Comparison of ENCODE assay signal across 13 mouse cellular contexts in genomic region chr10:108036486-108037109, GRCm38 (mm10).
DNase-seq lines count a peak whose midpoint lies in the region; ATAC-seq and TF ChIP-seq lines count a peak whose summit lies in the region.
"Had no signal": no experiment of that assay in that cellular context is flagged by ENCODE, and none has a peak within 500 bp of the region (broad histone marks: within the 10 kb centered on the region; RNA-seq: fewer than 3 reads in every experiment).

No protein-coding gene starts in this region.

- no peaks in the 10 kb centered on the region for H3K9me3 ChIP-seq in forebrain, embryonic 12.5 days
- H3K9me3 ChIP-seq in forebrain, embryonic 10.5 days, result no peaks in the 10 kb centered on the region
- H3K9me3 ChIP-seq in intestine, postnatal 0 days (ENCODE audit: control insufficient read depth), result no peaks in the 10 kb centered on the region
- H3K9me3 ChIP-seq: heart, embryonic 15.5 days had no signal

- H3K4me3 ChIP-seq in forebrain, embryonic 12.5 days (replicated peaks), result no peak overlapping the region
- no peak overlapping the region for H3K4me3 ChIP-seq in forebrain, embryonic 10.5 days
- no peak overlapping the region for H3K4me3 ChIP-seq in intestine, postnatal 0 days (ENCODE audit: low read depth, low read length)
- H3K4me3 ChIP-seq: heart, embryonic 15.5 days had no signal

- no peak overlapping the region for H3K4me2 ChIP-seq in forebrain, embryonic 12.5 days
- H3K4me2 ChIP-seq in intestine, postnatal 0 days (replicated peaks; ENCODE audit: low read depth), result no peak overlapping the region
- H3K4me2 ChIP-seq: heart, embryonic 15.5 days; liver, embryonic 11.5 days had no signal

- ATAC-seq in forebrain, embryonic 12.5 days (ENCODE audit: low FRiP score), result peak; percentile 61
- peak; percentile 52 for ATAC-seq in megakaryocyte, adult 5-6 weeks (ENCODE audit: poor library complexity, severe bottlenecking)
- no peak for ATAC-seq in intestine, postnatal 0 days

- H3K36me3 ChIP-seq in forebrain, embryonic 12.5 days (replicated peaks), result no peaks in the 10 kb centered on the region
- H3K36me3 ChIP-seq in forebrain, embryonic 10.5 days (replicated peaks), result no peaks in the 10 kb centered on the region
- no peaks in the 10 kb centered on the region for H3K36me3 ChIP-seq in intestine, postnatal 0 days (ENCODE audit: control insufficient read depth, insufficient read depth)
- H3K36me3 ChIP-seq: heart, embryonic 15.5 days had no signal

- no peak overlapping the region for H3K27ac ChIP-seq in forebrain, embryonic 12.5 days
- H3K27ac ChIP-seq in forebrain, embryonic 10.5 days, result no peak overlapping the region
- no peak overlapping the region for H3K27ac ChIP-seq in intestine, postnatal 0 days (ENCODE audit: low read depth, low read length)
- H3K27ac ChIP-seq: heart, embryonic 15.5 days; macrophage had no signal

- H3K27me3 ChIP-seq in forebrain, embryonic 12.5 days, result no peaks in the 10 kb centered on the region
- H3K27me3 ChIP-seq in forebrain, embryonic 10.5 days (ENCODE audit: poor library complexity, severe bottlenecking), result no peaks in the 10 kb centered on the region
- H3K27me3 ChIP-seq in intestine, postnatal 0 days (replicated peaks; ENCODE audit: control insufficient read depth, insufficient read depth, low read length), result no peaks in the 10 kb centered on the region
- H3K27me3 ChIP-seq: heart, embryonic 15.5 days had no signal

- H3K4me1 ChIP-seq in forebrain, embryonic 12.5 days, result 0 out of 2 replicates have a peak, but pooled peaks cover 5% of the 10 kb centered on the region
- no peaks in the 10 kb centered on the region for H3K4me1 ChIP-seq in forebrain, embryonic 10.5 days
- H3K4me1 ChIP-seq in intestine, postnatal 0 days (replicated peaks; ENCODE audit: control insufficient read depth, insufficient read depth, low read length), result no peaks in the 10 kb centered on the region

- no peak for TF ChIP-seq CTCF in intestine, postnatal 0 days (IDR thresholded peaks at IDR 0.05; ENCODE audit: low read depth)

- H3K9ac ChIP-seq in forebrain, embryonic 12.5 days, result no peak overlapping the region
- H3K9ac ChIP-seq in intestine, postnatal 0 days (ENCODE audit: low read depth, low read length), result no peak overlapping the region
- H3K9ac ChIP-seq: heart, embryonic 15.5 days had no signal

- DNase-seq in forebrain, embryonic 10.5 days (ENCODE audit: extremely low spot score, low spot score), result no peak
- peak; percentile 2 for DNase-seq in retina, postnatal 1 day
- no peak for DNase-seq in retina, embryonic 14.5 days (ENCODE audit: low spot score)
- DNase-seq in right cerebral cortex, postnatal 14 days, result no peak
- no peak for DNase-seq in Muller cell, postnatal 12 days (ENCODE audit: inconsistent ontology term)
- DNase-seq: B cell, adult 2 months; kidney, adult 11 months had no signal

- WGBS in forebrain, embryonic 12.5 days, result 49% methylated on average over 3 of the region's 3 CpGs
- 70% methylated on average over 3 of the region's 3 CpGs for WGBS in forebrain, embryonic 10.5 days
- WGBS in intestine, postnatal 0 days, result 53% methylated on average over 3 of the region's 3 CpGs
